Mouse (Mus musculus): ENCODE data around the gene Hoxa11.

DNA sequence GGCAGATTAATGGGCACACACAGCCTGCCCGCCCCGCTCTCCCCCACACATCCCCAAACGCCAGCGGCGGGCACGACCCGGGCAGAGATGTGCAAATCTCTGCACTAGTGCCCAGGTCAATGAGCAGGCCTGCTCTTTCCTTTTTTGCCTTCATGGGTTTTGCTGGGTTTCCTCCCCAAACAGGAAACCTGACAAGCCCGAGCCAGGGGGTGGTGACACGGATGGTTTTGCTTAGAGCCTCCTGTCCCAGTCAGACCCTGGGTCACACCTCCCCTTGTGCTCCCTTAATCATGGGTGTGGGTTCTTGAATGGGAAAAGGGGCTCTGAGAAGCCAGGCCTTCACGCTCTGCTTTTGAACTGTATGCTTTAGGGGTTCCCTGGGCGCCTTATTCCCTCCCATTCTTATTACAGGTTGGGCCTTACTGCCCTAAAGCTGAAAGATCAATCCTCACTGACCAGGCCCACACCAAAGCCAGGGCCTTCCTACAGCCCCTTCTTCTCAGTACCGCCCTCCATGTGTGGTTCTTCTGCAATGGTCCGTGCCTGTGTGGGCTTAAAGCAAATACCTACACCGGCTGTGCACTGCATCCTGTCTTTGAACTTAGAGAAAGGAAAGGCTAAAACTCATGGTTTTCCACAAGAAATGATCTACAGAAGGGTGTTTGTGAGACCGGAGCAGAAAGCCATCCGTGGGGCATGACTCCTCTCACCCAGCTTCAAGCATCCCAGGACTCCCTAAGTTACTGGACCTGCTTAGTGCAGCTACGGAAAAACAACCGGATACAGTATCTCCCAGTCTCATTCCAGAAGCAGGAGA lies 36.5 kb downstream of the Hoxa11 start:
- TF ChIP-seq CTCF (IDR thresholded peaks at IDR 0.05; ENCODE audit: low read depth) (no peak), EP300 (IDR thresholded peaks at IDR 0.05; ENCODE audit: low read depth) (no peak)

Measured in liver, embryonic 14.5 days (tissue).